Mouse (Mus musculus) layer of hippocampus, adult 9-11 months (tissue): Measurements from ENCODE around the gene Copz2.
"Not testable (repeated sequence)": the region's sequence is repeated elsewhere in the genome, so short reads cannot be mapped to it uniquely, and the experiment has no call there.

Experiments
- DNase-seq: peaks from one replicate; pipeline ENCODE4 v3.0.0; 2022

Copz2 gene

GRCm38 (mm10) chr11:96829403-96829812 lies 20.3 kb upstream of the Copz2 start:
- peak; percentile 58 for DNase-seq

DNA sequence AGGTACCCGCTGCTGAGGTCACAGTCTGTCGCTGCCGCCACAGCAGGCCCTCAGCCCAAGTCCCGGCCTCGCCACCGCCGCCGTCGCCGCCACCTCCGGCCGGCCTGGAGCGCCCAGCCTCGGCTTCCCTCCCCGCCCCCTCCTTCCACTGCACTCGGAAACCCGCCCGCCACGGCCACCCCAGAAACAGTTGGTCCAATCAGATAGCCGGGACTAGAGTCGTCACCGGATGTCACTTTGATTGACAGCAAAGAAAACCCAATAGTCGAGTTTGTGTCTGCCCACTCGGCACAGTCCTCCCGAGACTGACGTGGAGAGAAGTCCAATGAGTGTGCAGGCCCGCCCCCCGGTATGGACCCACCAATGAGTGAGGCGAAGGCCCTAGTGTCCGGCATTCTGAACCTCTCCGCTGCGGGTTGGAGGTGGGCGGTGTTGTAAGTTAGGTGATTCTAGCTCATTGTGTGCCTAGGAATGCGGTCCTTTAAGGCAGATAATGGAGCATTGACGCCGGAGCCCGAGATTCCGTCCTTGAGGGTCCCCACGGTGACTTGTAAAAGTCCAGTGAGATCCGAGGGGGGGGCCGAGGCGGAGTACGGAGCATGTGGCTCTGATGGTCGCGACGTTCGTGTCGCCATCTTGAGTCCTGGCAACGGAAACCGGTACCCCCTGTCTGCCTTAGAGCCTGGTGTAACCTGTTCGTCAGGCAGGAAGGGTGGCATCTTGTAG lies 19.7 kb upstream of the Copz2 start, which contains the start of gene Nfe2l1:
Gene Nfe2l1, minus strand, starts transcription at position 156 of the 726 bp plus-strand sequence.
- DNase-seq: peak; percentile 100

DNA sequence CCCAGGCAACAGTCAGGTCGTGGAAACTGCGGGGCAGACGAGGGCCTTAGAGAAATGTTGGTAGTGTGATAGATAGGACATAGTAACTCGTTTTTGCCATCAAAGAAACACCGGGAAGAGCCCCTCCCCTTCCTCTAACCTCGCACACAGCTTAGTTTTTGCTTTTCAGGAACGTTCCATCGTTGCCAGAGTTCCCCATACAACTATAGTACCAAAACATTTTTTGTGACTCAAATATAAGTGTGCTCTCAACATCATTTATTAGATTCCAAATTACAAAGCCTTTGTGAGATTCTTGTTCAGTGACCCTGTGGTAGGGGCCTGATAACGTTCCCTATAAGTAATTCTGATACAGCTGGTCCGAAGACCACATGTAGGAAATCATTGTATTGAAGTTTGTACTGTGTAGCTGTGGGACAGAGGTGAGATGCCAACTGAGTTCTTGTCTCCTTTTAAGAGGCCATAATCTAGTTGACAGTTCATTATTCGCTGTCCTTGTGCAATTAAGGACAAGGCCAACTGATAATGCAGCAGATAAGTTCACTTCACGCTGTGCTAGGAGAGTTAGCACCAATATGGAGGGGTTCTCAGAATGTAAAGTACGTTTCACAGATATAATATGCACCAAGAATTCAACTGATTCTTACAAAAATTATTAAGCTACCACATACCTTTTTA lies 19.0 kb upstream of the Copz2 start:
- DNase-seq: no peak

DNA sequence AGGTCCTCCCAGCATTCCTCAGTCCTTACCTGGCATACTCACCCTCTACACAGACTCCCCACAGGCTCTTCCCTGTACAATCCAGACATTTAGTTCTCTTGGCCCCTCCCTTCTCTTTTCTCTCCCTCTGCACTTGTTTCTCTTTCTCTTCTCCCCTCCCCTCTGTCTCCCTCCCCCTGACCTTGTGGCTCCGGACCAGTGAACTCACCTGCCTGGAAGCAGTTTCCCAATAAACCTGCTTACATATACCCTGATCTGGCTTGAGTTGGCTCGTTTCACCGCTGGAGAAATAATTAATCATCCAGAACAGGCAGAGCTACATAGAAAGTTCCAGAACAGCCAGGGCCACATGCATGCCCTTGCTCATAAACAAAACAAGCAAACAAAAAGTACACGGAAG lies 18.2 kb upstream of the Copz2 start:
- no peak for DNase-seq

- no peak for DNase-seq
Measured at GRCm38 (mm10) chr11:96832541-96832940, 17.1 kb upstream of the Copz2 start.

- DNase-seq: no peak
Measured at GRCm38 (mm10) chr11:96832973-96833372, 16.7 kb upstream of the Copz2 start.

DNA sequence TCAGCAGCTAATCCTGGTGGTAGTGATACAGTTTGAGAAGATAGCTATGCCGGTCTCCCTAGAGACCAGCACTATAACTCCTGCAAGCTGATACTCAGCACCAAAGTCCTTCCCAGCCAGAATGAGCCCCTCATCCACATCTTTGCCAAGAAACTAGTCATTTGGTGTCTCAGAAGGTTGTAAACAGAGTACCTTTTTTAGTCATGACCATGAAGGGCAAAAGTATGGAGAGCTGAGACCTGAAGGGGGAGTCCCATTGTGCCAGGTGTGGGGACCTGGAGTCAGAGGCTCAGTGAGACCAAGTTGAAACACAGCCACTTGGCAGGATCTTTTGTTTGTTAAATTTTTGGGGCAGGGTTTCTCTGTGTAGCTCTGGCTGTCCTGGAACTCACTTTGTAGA lies 15.5 kb upstream of the Copz2 start:
- DNase-seq: no peak

GRCm38 (mm10) chr11:96837298-96837697 lies 12.4 kb upstream of the Copz2 start:
- no peak for DNase-seq

- no peak for DNase-seq
Measured at GRCm38 (mm10) chr11:96838341-96838740, 11.3 kb upstream of the Copz2 start.

- DNase-seq: no peak
Measured at GRCm38 (mm10) chr11:96839428-96839827, 10.2 kb upstream of the Copz2 start.

DNA sequence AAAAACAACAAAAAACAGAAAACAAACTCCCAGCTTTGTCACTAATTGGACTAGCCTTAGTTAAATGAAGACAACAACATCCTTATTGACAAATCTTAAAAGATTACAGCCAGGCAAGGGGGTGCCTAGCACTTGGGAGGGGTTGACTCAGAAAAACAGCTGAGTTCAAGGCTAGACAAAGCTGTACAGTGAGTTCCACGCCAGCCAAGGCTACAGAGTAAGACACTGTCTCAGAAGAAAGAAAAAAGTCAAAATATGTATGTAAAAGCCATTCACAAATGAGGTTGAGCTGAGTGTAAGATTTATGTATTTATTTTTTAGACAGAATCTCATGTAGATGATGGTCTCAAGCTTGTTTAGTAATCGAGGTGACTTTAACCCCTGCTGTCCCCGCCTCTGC lies 9.8 kb upstream of the Copz2 start:
- DNase-seq: no peak

DNA sequence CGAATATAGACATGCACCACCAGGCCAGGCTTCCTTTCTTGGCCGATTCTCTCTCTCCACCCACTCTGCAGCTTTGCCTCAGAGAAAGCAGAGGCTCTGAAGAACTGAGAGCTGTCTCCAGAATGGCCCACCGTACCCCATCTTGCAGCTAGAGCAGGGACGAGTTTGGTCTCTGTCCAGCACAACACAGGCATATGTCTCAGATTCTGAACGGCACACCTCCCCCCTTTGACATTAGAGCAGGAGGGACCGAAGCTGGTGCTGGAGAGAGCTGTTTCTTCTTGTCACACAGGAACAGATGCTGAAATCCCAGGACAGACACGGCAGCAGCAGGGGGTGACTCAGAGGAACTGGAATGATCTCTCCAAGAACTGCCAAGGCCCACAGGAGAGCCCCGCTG lies 9.4 kb upstream of the Copz2 start:
- peak; percentile 83 for DNase-seq

GRCm38 (mm10) chr11:96843627-96844026 lies 6.0 kb upstream of the Copz2 start:
- DNase-seq: no peak

GRCm38 (mm10) chr11:96847240-96847639 lies 2.4 kb upstream of the Copz2 start:
- no peak for DNase-seq

- no peak for DNase-seq
Measured at GRCm38 (mm10) chr11:96848694-96849093, 976 bp upstream of the Copz2 start.

GRCm38 (mm10) chr11:96849145-96849544 lies 525 bp upstream of the Copz2 start:
- not testable (repeated sequence) for DNase-seq

DNA sequence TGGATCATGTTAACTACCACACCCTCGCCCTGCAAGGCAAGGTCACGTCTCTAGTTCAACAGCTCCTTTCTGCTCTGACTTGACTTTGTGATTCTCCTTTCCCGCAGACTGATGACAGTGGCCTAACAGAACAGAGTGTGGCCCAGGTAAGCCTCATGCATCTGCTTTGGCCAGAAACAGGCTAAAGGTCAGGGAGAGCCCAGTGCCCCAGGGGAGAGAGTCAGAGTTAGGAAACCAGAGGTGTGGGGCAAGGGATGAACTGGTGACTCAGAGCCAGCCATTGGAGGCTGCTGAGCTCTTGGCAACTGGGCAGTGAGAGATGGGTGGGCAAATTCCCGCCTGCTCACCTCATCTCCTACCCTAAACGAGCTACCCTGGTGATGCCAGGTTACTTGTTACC lies 7.8 kb downstream of the Copz2 start:
- no peak for DNase-seq

GRCm38 (mm10) chr11:96859635-96860034 lies 10.0 kb downstream of the Copz2 start:
- no peak for DNase-seq

GRCm38 (mm10) chr11:96860564-96860963 lies 10.9 kb downstream of the Copz2 start:
- peak; percentile 62 for DNase-seq

- no peak for DNase-seq
Measured at GRCm38 (mm10) chr11:96861446-96861845, 11.8 kb downstream of the Copz2 start.

DNA sequence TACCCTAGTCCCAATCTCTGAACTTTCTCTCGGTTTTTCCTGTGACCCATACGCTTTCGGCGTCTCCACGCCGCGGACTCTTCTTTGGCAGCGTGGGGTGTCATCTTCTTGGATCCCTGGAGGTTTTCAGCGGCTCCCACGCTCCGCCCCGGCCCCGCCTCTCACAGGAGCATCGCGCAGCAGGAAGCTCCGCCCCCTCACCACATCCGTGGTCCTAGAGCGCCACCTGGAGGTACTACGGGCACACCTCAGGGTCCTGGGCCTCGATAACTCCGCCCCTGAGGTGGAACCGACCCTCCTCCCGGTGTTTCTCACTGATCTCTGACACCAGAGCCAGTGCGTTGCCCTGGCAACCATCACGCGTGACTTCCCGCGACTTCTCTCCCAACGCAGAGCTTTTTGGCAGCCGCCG lies 12.2 kb downstream of the Copz2 start:
- peak; percentile 90 for DNase-seq

- no peak for DNase-seq
Measured at GRCm38 (mm10) chr11:96862534-96862933, 12.9 kb downstream of the Copz2 start.

DNA sequence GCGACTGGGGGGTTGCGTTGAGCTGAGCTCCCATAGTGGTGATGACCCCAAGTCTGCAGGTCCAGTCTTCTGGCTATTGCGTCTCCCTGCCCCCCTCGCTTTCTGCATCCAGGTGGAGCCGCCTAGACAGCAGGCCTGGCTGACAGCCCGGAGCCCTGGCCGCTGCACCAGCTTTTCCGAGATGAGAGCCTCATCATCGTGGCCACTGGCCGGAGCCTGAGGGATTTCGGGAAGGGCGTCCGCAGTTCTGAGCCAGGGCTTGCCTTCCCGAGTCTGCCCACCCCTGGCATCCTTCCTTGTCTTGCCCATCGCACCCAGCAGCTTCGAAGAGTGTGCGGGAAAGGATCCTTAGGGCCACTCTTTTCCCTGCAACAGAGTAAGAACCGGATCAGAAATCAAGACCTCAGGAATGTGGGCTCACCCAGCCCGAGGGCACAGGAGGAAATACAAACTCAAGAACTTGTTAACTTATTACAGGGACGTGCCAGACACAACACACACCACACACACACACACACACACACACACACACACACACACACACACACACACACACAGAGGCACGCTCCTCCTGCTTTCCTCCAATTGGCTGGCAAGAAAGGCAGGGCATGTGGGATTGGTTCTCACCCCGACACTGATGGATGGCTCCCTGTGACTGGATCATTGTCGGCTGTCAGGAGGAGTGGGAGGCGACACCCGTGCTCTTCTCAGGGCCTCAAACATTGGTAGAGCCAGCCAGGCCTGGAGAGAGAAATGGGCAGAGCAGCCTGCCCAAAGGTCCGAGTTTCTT lies 13.7 kb downstream of the Copz2 start:
- peak; percentile 49 for DNase-seq

- peak; percentile 53 for DNase-seq
Measured at GRCm38 (mm10) chr11:96867149-96867548, 17.5 kb downstream of the Copz2 start.
